Mouse (Mus musculus) inflammation-experienced regulatory T-cells, adult 6 months (primary cell): Measurements from ENCODE around the gene Olfr175-ps1. TPM values are rescaled to one million over a fixed set of nuclear protein-coding genes. Genes with fewer than 3 reads are reported as not detected.

Experiments
- ATAC-seq: one replicate; pipeline ENCODE4 v1.8.0; 2017
- polyA plus RNA-seq, 3 experiments: library from polyadenylated mRNA; unstranded; fragments of 100-300 nt; shearing (Covaris generic); gene quantifications; one replicate each; pipeline ENCODE4 v1.2.1; 2017

Olfr175-ps1 gene
- polyA plus RNA-seq: under 1 TPM in 1 of 3 experiments, not detected in 2; 0.70 TPM

- no peak for ATAC-seq
These were observed at the start of gene Olfr175-ps1 for GRCm38 (mm10) chr16:58826732-58827319. TSS of gene Olfr175-ps1 (minus strand) at chr16:58826782.

- ATAC-seq: no peak
These were observed 48.1 kb upstream of the Olfr175-ps1 start, which contains the start of gene Olfr177 for GRCm38 (mm10) chr16:58874668-58875067. TSS of gene Olfr177 (minus strand) at chr16:58874768.

GRCm38 (mm10) chr16:58861479-58861878, 34.9 kb upstream of the Olfr175-ps1 start:
- ATAC-seq: no peak

GRCm38 (mm10) chr16:58860032-58860737, 33.6 kb upstream of the Olfr175-ps1 start:
- ATAC-seq: no peak

- ATAC-seq: no peak
These were observed 26.4 kb downstream of the Olfr175-ps1 start, which contains the start of gene Olfr173 for GRCm38 (mm10) chr16:58800168-58800567. TSS of gene Olfr173 (minus strand) at chr16:58800268.

Other genes starting within 250 kb of the Olfr175-ps1 start
- gene Gm813, start 209.8 kb downstream of the Olfr175-ps1 start, polyA plus RNA-seq: not detected
- gene E330017A01Rik, start 188.0 kb downstream of the Olfr175-ps1 start, polyA plus RNA-seq: not detected
- gene Cpox, start 156.5 kb downstream of the Olfr175-ps1 start, polyA plus RNA-seq: 10 to 100 TPM; 38.9 to 52.3 (median 41.0) TPM
- 10 to 100 TPM; 25.1 to 29.8 (median 28.5) TPM for gene Gpr15, start 107.7 kb downstream of the Olfr175-ps1 start, polyA plus RNA-seq
- 100 to 1,000 TPM; 231 to 337 (median 232) TPM for gene Cldnd1, start 98.9 kb downstream of the Olfr175-ps1 start, polyA plus RNA-seq
- gene Olfr172, start 63.6 kb downstream of the Olfr175-ps1 start, polyA plus RNA-seq: under 1 TPM in 1 of 3 experiments, not detected in 2; 0.24 TPM
- gene Olfr173, start 26.5 kb downstream of the Olfr175-ps1 start, polyA plus RNA-seq: 1 to 10 TPM in 2 of 3 experiments, under 1 TPM in 1; 0.98 to 2.2 (median 2.0) TPM
- gene Olfr177, start 48.0 kb upstream of the Olfr175-ps1 start, polyA plus RNA-seq: not detected
- gene Olfr178, start 65.3 kb upstream of the Olfr175-ps1 start, polyA plus RNA-seq: not detected
- gene Olfr181, start 102.0 kb upstream of the Olfr175-ps1 start, polyA plus RNA-seq: not detected
- gene Olfr180, start 102.6 kb upstream of the Olfr175-ps1 start, polyA plus RNA-seq: not detected
- gene Olfr183, start 168.6 kb upstream of the Olfr175-ps1 start, polyA plus RNA-seq: under 1 TPM in 2 of 3 experiments, not detected in 1; 0.48 to 0.50 TPM
- not detected for gene Olfr186, start 203.5 kb upstream of the Olfr175-ps1 start, polyA plus RNA-seq
- gene Olfr187, start 213.0 kb upstream of the Olfr175-ps1 start, polyA plus RNA-seq: not detected